Mouse (Mus musculus) intestine, postnatal 0 days (tissue): ENCODE data around the gene Mgea5. TPM values are rescaled to one million over a fixed set of nuclear protein-coding genes. Genes with fewer than 3 reads are reported as not detected.

Source experiments
- ATAC-seq: fragments of 200-750 bp; cut with Nextera tagmentation; 2 replicates; pipeline ENCODE4 v1.8.0; 2017; ENCODE audit warnings: mild to moderate bottlenecking, moderate TSS enrichment, moderate library complexity
- H3K27ac ChIP-seq: fragments of 300-500 bp; sonication (generic); 2 replicates; pipeline ENCODE4 v1.5.1; 2014; ENCODE audit warnings: mild to moderate bottlenecking, low read depth, low read length, moderate library complexity
- H3K27me3 ChIP-seq: fragments of 300-500 bp; sonication (generic); replicated peaks from 2 replicates; pipeline ENCODE4 v1.6.1; 2014; ENCODE audit warnings: low read length, mixed read lengths; ENCODE audit not compliant: control insufficient read depth, insufficient read depth
- H3K36me3 ChIP-seq: fragments of 300-500 bp; sonication (generic); 2 replicates; pipeline ENCODE4 v1.6.1; 2014; ENCODE audit warnings: mild to moderate bottlenecking, moderate library complexity; ENCODE audit not compliant: control insufficient read depth, insufficient read depth
- H3K4me1 ChIP-seq: fragments of 300-500 bp; sonication (generic); replicated peaks from 2 replicates; pipeline ENCODE4 v1.6.1; 2014; ENCODE audit warnings: antibody characterized with exemption, low read length, mixed read lengths; ENCODE audit not compliant: control insufficient read depth, insufficient read depth
- H3K4me2 ChIP-seq: fragments of 300-500 bp; sonication (generic); replicated peaks from 2 replicates; pipeline ENCODE4 v1.6.1; 2014; ENCODE audit warnings: low read depth, mild to moderate bottlenecking, moderate library complexity
- H3K4me3 ChIP-seq: fragments of 300-500 bp; sonication (generic); 2 replicates; pipeline ENCODE4 v1.5.1; 2014; ENCODE audit warnings: low read depth, low read length
- H3K9ac ChIP-seq: fragments of 300-500 bp; sonication (generic); 2 replicates; pipeline ENCODE4 v1.6.1; 2014; ENCODE audit warnings: mild to moderate bottlenecking, low read depth, low read length
- H3K9me3 ChIP-seq: fragments of 300-500 bp; sonication (generic); 2 replicates; pipeline ENCODE4 v1.6.1; 2016; ENCODE audit warnings: mixed run types; ENCODE audit not compliant: control insufficient read depth
- CTCF ChIP-seq: sonication (generic); IDR thresholded peaks from 2 replicates; pipeline ENCODE4 v1.5.1; 2016; ENCODE audit warnings: low read depth, mild to moderate bottlenecking, control low read depth, antibody characterized with exemption, moderate library complexity
- WGBS: fragments of 180-500 bp; shearing (Covaris S2); extraction: QIAGEN DNeasy Blood & Tissue Kit; methylation state at CpG from one replicate; pipeline ENCODE4 v1.1.7; 2014; 5-methylcytosine and 5-hydroxymethylcytosine counted together
- polyA plus RNA-seq: library from polyadenylated mRNA; unstranded; fragments of >200 nt; fragmentation: Nextera tagmentation; extraction: Ambion mirVana; gene quantifications from 2 replicates; pipeline ENCODE4 v1.2.1, GENCODE M21; 2015

The Mgea5 gene
- polyA plus RNA-seq, 1 experiment from 2014 or later: 18.2 TPM

- H3K27me3 ChIP-seq: peaks cover 59% of the 10 kb centered on the region
- ATAC-seq: no peak
- H3K4me1 ChIP-seq: 0 out of 2 replicates have a peak, but pooled peaks cover 3% of the 10 kb centered on the region
- no peak overlapping the region for H3K9ac ChIP-seq
- H3K9me3 ChIP-seq: no peaks in the 10 kb centered on the region
- WGBS: 85% methylated on average over 10 of the region's 10 CpGs
- H3K4me2 ChIP-seq: no peak overlapping the region
- no peak overlapping the region for H3K4me3 ChIP-seq
- H3K27ac ChIP-seq: no peak overlapping the region
- no peaks in the 10 kb centered on the region for H3K36me3 ChIP-seq
- no peak for TF ChIP-seq CTCF
Measured at GRCm38 (mm10) chr19:45737846-45738484, 45.7 kb downstream of the Mgea5 start.

DNA sequence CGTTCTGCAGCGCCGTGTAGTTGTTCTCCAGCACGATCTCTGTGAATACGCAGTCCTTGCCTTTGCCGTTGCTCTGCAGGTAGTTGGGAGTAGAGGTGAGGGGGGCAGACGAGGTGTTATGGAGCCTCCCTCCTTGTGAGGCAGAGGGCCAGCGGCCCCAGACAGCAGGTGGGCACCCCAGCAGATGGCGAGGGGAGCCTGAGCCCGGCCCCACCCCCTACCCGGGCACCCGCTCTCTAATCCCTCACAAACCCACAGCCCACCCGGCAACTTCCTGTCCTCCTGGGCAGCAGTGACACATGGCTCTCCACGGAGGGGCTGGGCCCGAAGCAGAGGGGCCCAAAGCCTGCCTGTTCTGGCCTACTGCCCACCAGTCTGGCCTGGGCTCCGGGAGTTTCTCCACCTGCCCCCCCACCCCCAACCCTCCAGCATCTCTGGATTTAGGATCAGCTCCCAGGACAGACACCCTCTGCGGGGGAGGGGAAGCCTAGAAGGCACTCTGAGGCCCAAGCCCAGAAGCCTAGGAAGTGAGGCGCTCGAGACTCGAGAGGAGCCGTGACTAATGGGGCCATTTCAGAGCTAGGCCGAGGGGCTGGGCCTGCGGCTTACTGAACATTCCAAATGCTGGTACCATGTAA lies 46.3 kb downstream of the Mgea5 start:
- no peak overlapping the region for H3K27ac ChIP-seq
- 32% methylated on average over 23 of the region's 23 CpGs for WGBS

DNA sequence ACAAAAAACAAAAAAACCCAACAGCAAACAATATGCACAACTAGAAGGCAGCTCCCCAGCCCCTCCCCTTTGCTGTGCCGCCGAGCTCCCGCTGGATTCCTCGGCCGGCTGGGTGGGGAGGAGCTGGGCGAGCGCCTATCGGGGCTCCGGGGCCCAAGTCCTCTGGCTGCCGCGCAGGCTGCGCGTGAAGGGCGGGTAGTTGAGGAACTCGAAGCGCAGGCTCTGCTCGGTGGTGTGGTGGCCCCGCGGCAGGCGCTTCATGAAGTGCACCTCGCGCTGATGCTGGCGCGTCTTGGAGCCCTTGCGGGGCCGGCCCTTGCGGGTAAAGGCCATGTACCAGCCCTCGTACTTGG lies 46.8 kb downstream of the Mgea5 start:
- TF ChIP-seq CTCF: no peak
- H3K36me3 ChIP-seq: no peaks in the 10 kb centered on the region
- H3K4me1 ChIP-seq: 0 out of 2 replicates have a peak, but pooled peaks cover 3% of the 10 kb centered on the region
- WGBS: 2% methylated on average over 28 of the region's 28 CpGs
- H3K9me3 ChIP-seq: no peaks in the 10 kb centered on the region
- H3K27me3 ChIP-seq: peaks cover 56% of the 10 kb centered on the region
- peak; percentile 69 for ATAC-seq
- no peak overlapping the region for H3K27ac ChIP-seq
- H3K9ac ChIP-seq: no peak overlapping the region
- H3K4me2 ChIP-seq: peak overlapping the region; percentile 52
- H3K4me3 ChIP-seq: peak overlapping the region; percentile 3

More for the DNA sequence above, 46.3 kb downstream of the Mgea5 start:
- Histone ChIP-seq H3K4me3 (peak overlapping the region; percentile 3), H3K9me3 (no peaks in the 10 kb centered on the region), H3K36me3 (no peaks in the 10 kb centered on the region), H3K27me3 (peaks cover 61% of the 10 kb centered on the region), H3K9ac (no peak overlapping the region), H3K4me1 (0 out of 2 replicates have a peak, but pooled peaks cover 3% of the 10 kb centered on the region), H3K4me2 (peak overlapping the region; percentile 52)
- TF ChIP-seq CTCF: no peak
- no peak for ATAC-seq

DNA sequence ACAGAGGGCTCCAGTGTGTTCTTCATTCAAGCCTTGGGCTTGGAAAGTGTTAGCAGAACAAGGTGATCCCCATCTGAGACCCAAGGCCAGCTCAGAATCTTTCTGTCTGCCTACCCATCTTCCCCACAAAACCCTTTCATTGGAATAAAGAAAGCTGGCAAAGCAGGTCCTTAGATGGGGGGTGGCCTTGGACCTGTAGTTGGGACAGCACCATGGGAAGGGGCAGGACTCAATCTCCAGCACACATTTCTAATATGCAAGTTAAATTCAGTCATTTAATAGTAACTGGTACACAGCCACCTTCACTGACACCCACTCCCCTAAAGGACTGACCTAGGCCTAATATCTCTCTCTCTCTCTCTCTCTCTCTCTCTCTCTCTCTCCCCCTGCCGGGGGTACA lies 47.4 kb downstream of the Mgea5 start:
- ATAC-seq: no peak
- 0 out of 2 replicates have a peak, but pooled peaks cover 3% of the 10 kb centered on the region for H3K4me1 ChIP-seq
- no peak overlapping the region for H3K4me2 ChIP-seq
- no peak overlapping the region for H3K4me3 ChIP-seq
- H3K9me3 ChIP-seq: no peaks in the 10 kb centered on the region
- WGBS: 38% methylated on average over 1 of the region's 1 CpGs
- no peak for TF ChIP-seq CTCF
- H3K27me3 ChIP-seq: peaks cover 51% of the 10 kb centered on the region
- no peak overlapping the region for H3K9ac ChIP-seq
- H3K27ac ChIP-seq: no peak overlapping the region
- no peaks in the 10 kb centered on the region for H3K36me3 ChIP-seq

GRCm38 (mm10) chr19:45734762-45735161 lies 48.9 kb downstream of the Mgea5 start:
- WGBS: 38% methylated on average over 7 of the region's 7 CpGs
- Histone ChIP-seq H3K9me3 (no peaks in the 10 kb centered on the region), H3K4me3 (no peak overlapping the region), H3K36me3 (no peaks in the 10 kb centered on the region), H3K4me1 (0 out of 2 replicates have a peak, but pooled peaks cover 3% of the 10 kb centered on the region), H3K4me2 (no peak overlapping the region), H3K9ac (no peak overlapping the region), H3K27ac (no peak overlapping the region), H3K27me3 (peaks cover 39% of the 10 kb centered on the region)
- ATAC-seq: no peak
- TF ChIP-seq CTCF: no peak

DNA sequence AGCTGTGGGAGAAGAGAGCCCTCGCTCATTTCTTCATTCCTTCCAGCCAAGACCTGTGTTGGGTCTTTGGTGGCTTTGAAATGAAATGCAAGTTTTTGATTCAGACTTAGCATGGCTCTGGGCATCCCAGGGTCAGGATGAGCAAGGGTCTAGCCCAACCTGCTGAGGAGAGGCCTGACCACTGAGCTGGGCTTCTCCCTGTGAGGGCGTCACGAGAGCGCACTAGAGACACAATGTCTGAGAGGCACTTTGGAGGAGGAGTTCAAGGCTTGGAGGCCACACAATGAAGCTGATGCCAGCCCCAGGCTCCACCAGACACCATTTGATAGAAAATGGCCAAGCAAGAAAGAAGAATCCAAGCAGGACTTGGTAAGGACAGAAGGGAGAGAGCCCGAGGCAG lies 49.4 kb downstream of the Mgea5 start:
- Histone ChIP-seq H3K4me3 (no peak overlapping the region), H3K4me1 (0 out of 2 replicates have a peak, but pooled peaks cover 3% of the 10 kb centered on the region), H3K36me3 (no peaks in the 10 kb centered on the region), H3K27me3 (peaks cover 33% of the 10 kb centered on the region), H3K9ac (no peak overlapping the region), H3K9me3 (no peaks in the 10 kb centered on the region), H3K27ac (no peak overlapping the region), H3K4me2 (no peak overlapping the region)
- no peak for ATAC-seq
- WGBS: 75% methylated on average over 5 of the region's 5 CpGs
- no peak for TF ChIP-seq CTCF
